Mouse (Mus musculus): ENCODE data around the gene Tfb2m.

DNA sequence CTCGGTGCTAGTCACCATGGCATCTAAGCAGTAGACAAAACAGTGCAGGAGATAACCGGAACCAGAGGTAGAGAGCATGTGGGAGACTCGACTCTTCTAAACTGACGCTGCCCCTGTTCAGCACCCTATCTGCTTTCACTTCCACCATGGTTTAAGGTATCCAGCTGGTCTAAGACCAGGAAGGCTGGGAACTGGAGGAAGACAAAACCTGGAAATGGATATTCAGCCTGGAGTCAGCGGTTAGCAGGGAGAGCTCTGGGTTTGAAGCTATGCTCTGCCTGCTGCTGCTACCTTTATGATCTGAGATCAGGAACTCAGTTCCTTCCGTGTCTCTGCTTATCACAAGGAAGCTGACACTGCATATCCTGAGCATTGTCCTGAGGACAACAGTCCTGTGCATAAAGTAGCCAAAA is 36.0 kb upstream of the Tfb2m start:
- TF ChIP-seq CTCF (IDR thresholded peaks at IDR 0.05; ENCODE audit: borderline replicate concordance, insufficient read depth, low read depth, low read length) (no peak), POLR2A (IDR thresholded peaks at IDR 0.05; ENCODE audit: borderline replicate concordance, insufficient read depth, low read length) (no peak)
